10 mouse cellular contexts compared by ENCODE assay signal in the genomic region with DNA sequence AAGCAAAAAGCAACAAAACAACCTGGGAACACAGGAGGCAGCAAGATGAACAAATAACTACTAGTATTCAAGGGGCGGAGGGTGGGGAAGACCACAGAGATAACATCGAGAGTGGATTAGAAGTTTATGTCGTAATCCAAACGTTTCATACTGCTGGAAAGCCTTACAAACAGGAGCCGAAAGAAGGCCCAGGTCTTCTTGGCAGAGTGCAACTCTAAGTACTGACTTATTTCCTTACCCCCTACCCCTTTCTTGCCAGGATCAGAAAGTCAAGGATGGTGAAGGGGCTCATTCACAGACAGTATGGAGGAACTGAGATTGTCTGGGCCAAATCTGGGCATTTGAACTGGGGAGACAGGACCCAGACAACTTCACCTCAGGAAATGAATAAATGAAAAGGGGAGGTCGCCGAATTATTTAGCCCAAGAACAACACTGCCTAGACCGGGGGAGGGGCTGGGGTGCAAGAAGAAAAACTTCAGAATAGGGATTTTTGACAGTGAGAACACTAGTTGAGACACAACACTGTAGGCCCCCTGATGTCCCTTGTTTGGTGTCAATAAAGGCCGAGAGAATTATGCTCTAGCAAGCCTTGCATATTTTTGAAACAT. TPM values are rescaled to one million over a fixed set of nuclear protein-coding genes. Genes with fewer than 3 reads are reported as not detected.
A peak's percentile ranks its signal among the peaks of the same experiment; 100 is the strongest.
DNase-seq lines count a peak whose midpoint lies in the region; ATAC-seq and TF ChIP-seq lines count a peak whose summit lies in the region.
"Had no signal": no experiment of that assay in that cellular context is flagged by ENCODE, and none has a peak within 500 bp of the region (broad histone marks: within the 10 kb centered on the region; RNA-seq: fewer than 3 reads in every experiment).

No protein-coding gene starts in this region.

- no peak for TF ChIP-seq POLR2A in heart, adult 2 months (IDR thresholded peaks at IDR 0.05; ENCODE audit: insufficient read depth, low read depth, low read length)

- H3K9me3 ChIP-seq in heart, embryonic 16.5 days (replicated peaks; ENCODE audit: control insufficient read depth, low read length), result peaks cover 4% of the 10 kb centered on the region; the same call in 1 of the 2 replicates
- H3K9me3 ChIP-seq in hindbrain, postnatal 0 days (ENCODE audit: low read length), result no peaks in the 10 kb centered on the region
- H3K9me3 ChIP-seq in midbrain, embryonic 15.5 days, result no peaks in the 10 kb centered on the region

- no peaks in the 10 kb centered on the region for H3K27me3 ChIP-seq in heart, embryonic 16.5 days (ENCODE audit: control insufficient read depth, insufficient read depth, low read length)
- no peaks in the 10 kb centered on the region for H3K27me3 ChIP-seq in heart, adult 2 months (ENCODE audit: control insufficient read depth, insufficient read depth, low read length)
- H3K27me3 ChIP-seq in hindbrain, postnatal 0 days (ENCODE audit: insufficient read depth, low read length), result no peaks in the 10 kb centered on the region
- H3K27me3 ChIP-seq in midbrain, embryonic 15.5 days (replicated peaks), result peaks cover 4% of the 10 kb centered on the region; the same call in 1 of the 2 replicates

- peak overlapping the region; percentile 89 for H3K27ac ChIP-seq in heart, embryonic 16.5 days (ENCODE audit: low read length)
- no peak overlapping the region; the same call in 1 of the 2 replicates for H3K27ac ChIP-seq in heart, adult 2 months
- H3K27ac ChIP-seq in hindbrain, postnatal 0 days, result peak overlapping the region; percentile 77; the same call in 1 of the 2 replicates
- peak overlapping the region; percentile 74; the same call in 1 of the 2 replicates for H3K27ac ChIP-seq in midbrain, embryonic 15.5 days

- intact Hi-C loops in heart, adult 2 months (cut with DNase I), result no loop called here
- intact Hi-C loops in gastrocnemius, postnatal 36 days (cut with DNase I), result no loop called here

- H3K9ac ChIP-seq in heart, embryonic 16.5 days (ENCODE audit: low read length), result peak overlapping the region; percentile 88
- no peak overlapping the region for H3K9ac ChIP-seq in heart, adult 2 months (ENCODE audit: low read depth, low read length)
- H3K9ac ChIP-seq in hindbrain, postnatal 0 days (replicated peaks; ENCODE audit: low read length), result peak overlapping the region; percentile 76; the same call in 1 of the 2 replicates
- no peak overlapping the region for H3K9ac ChIP-seq in midbrain, embryonic 15.5 days

- no peak for ATAC-seq in heart, embryonic 16.5 days (replicated peaks; ENCODE audit: extremely low read depth, insufficient read depth, low FRiP score)
- ATAC-seq in hindbrain, postnatal 0 days, result no peak
- ATAC-seq in midbrain, embryonic 15.5 days (replicated peaks), result no peak; the same call in 1 of the 2 replicates

- H3K4me3 ChIP-seq in heart, embryonic 16.5 days (ENCODE audit: low read length), result peak overlapping the region; percentile 81
- no peak overlapping the region; the same call in 1 of the 2 replicates for H3K4me3 ChIP-seq in heart, adult 2 months
- peak overlapping the region; percentile 72 for H3K4me3 ChIP-seq in hindbrain, postnatal 0 days (ENCODE audit: low read length)
- H3K4me3 ChIP-seq in midbrain, embryonic 15.5 days, result no peak overlapping the region

- DNase-seq in heart, adult 2 months, result no peak
- DNase-seq in MN1 (ENCODE audit: low spot score), result peak; percentile 10
- no peak for DNase-seq in hindbrain, postnatal 0 days (ENCODE audit: low spot score)
- DNase-seq in thymus, postnatal 0 days (ENCODE audit: low spot score), result no peak
- no peak for DNase-seq in spleen, postnatal 36 days (ENCODE audit: low spot score in 2 of 2)
- no peak for DNase-seq in gastrocnemius, postnatal 36 days
- DNase-seq: thymus, postnatal 25 days had no signal

- no peaks in the 10 kb centered on the region for H3K36me3 ChIP-seq in heart, embryonic 16.5 days (ENCODE audit: control insufficient read depth, insufficient read depth)
- no peaks in the 10 kb centered on the region for H3K36me3 ChIP-seq in heart, adult 2 months (ENCODE audit: control insufficient read depth, insufficient read depth, low read length)
- H3K36me3 ChIP-seq in hindbrain, postnatal 0 days (ENCODE audit: insufficient read depth, low read length), result no peaks in the 10 kb centered on the region
- H3K36me3 ChIP-seq in midbrain, embryonic 15.5 days (replicated peaks), result no peaks in the 10 kb centered on the region
- H3K36me3 ChIP-seq: G1E had no signal

- no peaks in the 10 kb centered on the region for H3K79me2 ChIP-seq in heart, adult 2 months (replicated peaks; ENCODE audit: control insufficient read depth, insufficient read depth, low read length)

- TF ChIP-seq CTCF in heart, adult 2 months (IDR thresholded peaks at IDR 0.05), result no peak
- no peak for TF ChIP-seq CTCF in hindbrain, postnatal 0 days (IDR thresholded peaks at IDR 0.05; ENCODE audit: low read depth)

- peaks cover 24% of the 10 kb centered on the region for H3K4me1 ChIP-seq in heart, embryonic 16.5 days (ENCODE audit: control insufficient read depth, insufficient read depth, low read length)
- H3K4me1 ChIP-seq in heart, adult 2 months (ENCODE audit: control insufficient read depth, insufficient read depth, low read length), result peaks cover 4% of the 10 kb centered on the region; the same call in 1 of the 2 replicates
- H3K4me1 ChIP-seq in hindbrain, postnatal 0 days (ENCODE audit: insufficient read depth, low read length), result peaks cover 5% of the 10 kb centered on the region; the same call in 1 of the 2 replicates
- H3K4me1 ChIP-seq in midbrain, embryonic 15.5 days, result peaks cover 32% of the 10 kb centered on the region

- WGBS in heart, embryonic 16.5 days, result 54% methylated on average over 9 of the region's 9 CpGs
- 68% methylated on average over 9 of the region's 9 CpGs for WGBS in heart, adult 2 months
- WGBS in hindbrain, postnatal 0 days, result 44% methylated on average over 9 of the region's 9 CpGs
- WGBS in midbrain, embryonic 15.5 days, result 44% methylated on average over 9 of the region's 9 CpGs

- H3K4me2 ChIP-seq in heart, embryonic 16.5 days (ENCODE audit: low read depth, low read length), result peak overlapping the region; percentile 78
- H3K4me2 ChIP-seq in hindbrain, postnatal 0 days (ENCODE audit: low read depth, low read length), result peak overlapping the region; percentile 99
- peak overlapping the region; percentile 97 for H3K4me2 ChIP-seq in midbrain, embryonic 15.5 days

- no peak for TF ChIP-seq EP300 in heart, adult 2 months (IDR thresholded peaks at IDR 0.05; ENCODE audit: insufficient read depth, low read depth, low read length)

RNA-seq across cellular contexts. Expression of a gene that starts 0.7 kb away (rescaled TPM):
- 3.9 and 4.5 TPM in 2 replicates for polyA plus RNA-seq in heart, embryonic 16.5 days (2015; fragmentation: Nextera tagmentation; extraction: Ambion mirVana)
- 10 to 100 TPM; 10.6 to 12.3 TPM for total RNA-seq in heart, adult 2 months (2021)
- 3.8 and 6.7 TPM in 2 replicates for polyA plus RNA-seq in heart, adult 2 months (2012; rRNA removed)
- total RNA-seq in hindbrain, postnatal 0 days (2014; rRNA removed), result 28.0 and 28.4 TPM in 2 replicates
- polyA plus RNA-seq in hindbrain, postnatal 0 days (2015; fragmentation: Nextera tagmentation; extraction: Ambion mirVana), result 4.9 and 6.7 TPM in 2 replicates
- polyA plus RNA-seq in midbrain, embryonic 15.5 days (2015; fragmentation: Nextera tagmentation; extraction: Ambion mirVana), result 4.2 and 4.9 TPM in 2 replicates
- 2.0 and 2.4 TPM in 2 replicates for polyA plus RNA-seq in thymus, postnatal 0 days (2015; fragmentation: Nextera tagmentation; extraction: Ambion mirVana)
- total RNA-seq in gastrocnemius, postnatal 36 days (2021), result 1 to 10 TPM; 7.2 to 7.3 TPM
- polyA plus RNA-seq: G1E had no signal

RNA-seq across cellular contexts. Expression of a gene that starts 12.1 kb away (rescaled TPM):
- polyA plus RNA-seq in heart, embryonic 16.5 days (2015; fragmentation: Nextera tagmentation; extraction: Ambion mirVana), result 42.9 and 46.0 TPM in 2 replicates
- total RNA-seq in heart, adult 2 months (2021), result 10 to 100 TPM in 1 of 2 experiments, 1 to 10 TPM in 1; 8.4 to 13.2 TPM
- 14.7 and 18.4 TPM in 2 replicates for polyA plus RNA-seq in heart, adult 2 months (2012; rRNA removed)
- 152 and 175 TPM in 2 replicates for total RNA-seq in hindbrain, postnatal 0 days (2014; rRNA removed)
- 136 and 141 TPM in 2 replicates for polyA plus RNA-seq in hindbrain, postnatal 0 days (2015; fragmentation: Nextera tagmentation; extraction: Ambion mirVana)
- 179 TPM in 2 replicates for polyA plus RNA-seq in midbrain, embryonic 15.5 days (2015; fragmentation: Nextera tagmentation; extraction: Ambion mirVana)
- polyA plus RNA-seq in thymus, postnatal 0 days (2015; fragmentation: Nextera tagmentation; extraction: Ambion mirVana), result 24.5 and 25.2 TPM in 2 replicates
- 10 to 100 TPM; 12.3 to 12.6 TPM for total RNA-seq in gastrocnemius, postnatal 36 days (2021)

Comparison
In these comparisons a context has a peak if more than half of its experiments do, and no peak if none do; other contexts are left out.
1. H3K4me3 ChIP-seq: peak in heart, embryonic 16.5 days (single experiment) and hindbrain, postnatal 0 days (single experiment); none in heart, adult 2 months (single experiment) and midbrain, embryonic 15.5 days (single experiment).
2. H3K9ac ChIP-seq: peak in heart, embryonic 16.5 days (single experiment) and hindbrain, postnatal 0 days (single experiment); none in heart, adult 2 months (single experiment) and midbrain, embryonic 15.5 days (single experiment).
3. Peak in every context shown above with its lines, with median percentiles within 50 percentile points of each other: H3K4me2 ChIP-seq.